Mouse (Mus musculus): Measurements from ENCODE around the gene Myo15b.
A peak's percentile ranks its signal among the peaks of the same experiment; 100 is the strongest.

Myo15b gene

GRCm38 (mm10) chr11:115872437-115872836, 14.2 kb downstream of the Myo15b start:
- DNase-seq (ENCODE audit: low read depth, low spot score) = no peak

GRCm38 (mm10) chr11:115875935-115876334, 17.7 kb downstream of the Myo15b start:
- no peak for DNase-seq (ENCODE audit: low read depth, low spot score)

- no peak for DNase-seq (ENCODE audit: low read depth, low spot score)
Measured at GRCm38 (mm10) chr11:115876438-115876837, 18.2 kb downstream of the Myo15b start.

- no peak for DNase-seq (ENCODE audit: low read depth, low spot score)
Measured at GRCm38 (mm10) chr11:115877174-115877755, 19.1 kb downstream of the Myo15b start.

- DNase-seq (ENCODE audit: low read depth, low spot score) = no peak
Measured at GRCm38 (mm10) chr11:115878071-115878470, 19.9 kb downstream of the Myo15b start.

GRCm38 (mm10) chr11:115881002-115881401, 22.8 kb downstream of the Myo15b start:
- no peak for DNase-seq (ENCODE audit: low read depth, low spot score)

- no peak for DNase-seq (ENCODE audit: low read depth, low spot score)
Measured at GRCm38 (mm10) chr11:115883251-115883650, 25.0 kb downstream of the Myo15b start.

- DNase-seq (ENCODE audit: low read depth, low spot score) = no peak
Measured at GRCm38 (mm10) chr11:115884361-115884760, 26.2 kb downstream of the Myo15b start.

- no peak for DNase-seq (ENCODE audit: low read depth, low spot score)
Measured at GRCm38 (mm10) chr11:115885281-115885680, 27.1 kb downstream of the Myo15b start.

- DNase-seq (ENCODE audit: low read depth, low spot score) = no peak
Measured at GRCm38 (mm10) chr11:115886446-115886845, 28.2 kb downstream of the Myo15b start.

GRCm38 (mm10) chr11:115888020-115888419, 29.8 kb downstream of the Myo15b start:
- DNase-seq (ENCODE audit: low read depth, low spot score) = no peak

- DNase-seq (ENCODE audit: low read depth, low spot score) = no peak
Measured at GRCm38 (mm10) chr11:115889159-115889558, 31.0 kb downstream of the Myo15b start.

GRCm38 (mm10) chr11:115892213-115892612, 34.0 kb downstream of the Myo15b start:
- no peak for DNase-seq (ENCODE audit: low read depth, low spot score)

GRCm38 (mm10) chr11:115893071-115893470, 34.9 kb downstream of the Myo15b start:
- DNase-seq (ENCODE audit: low read depth, low spot score) = no peak

- DNase-seq (ENCODE audit: low read depth, low spot score) = no peak
Measured at GRCm38 (mm10) chr11:115894755-115895520, 36.7 kb downstream of the Myo15b start.

GRCm38 (mm10) chr11:115898446-115898845, 40.2 kb downstream of the Myo15b start:
- DNase-seq (ENCODE audit: low read depth, low spot score) = no peak

GRCm38 (mm10) chr11:115898886-115899285, 40.7 kb downstream of the Myo15b start:
- DNase-seq (ENCODE audit: low read depth, low spot score) = peak; percentile 87

- DNase-seq (ENCODE audit: low read depth, low spot score) = no peak
Measured at GRCm38 (mm10) chr11:115899486-115900266, 41.5 kb downstream of the Myo15b start, which contains the start of gene Smim5. TSS of gene Smim5 (plus strand) at chr11:115899966.

GRCm38 (mm10) chr11:115900561-115901337, 42.5 kb downstream of the Myo15b start:
- DNase-seq (ENCODE audit: low read depth, low spot score) = no peak

- no peak for DNase-seq (ENCODE audit: low read depth, low spot score)
Measured at GRCm38 (mm10) chr11:115901338-115902161, 43.3 kb downstream of the Myo15b start.

GRCm38 (mm10) chr11:115902177-115902576, 44.0 kb downstream of the Myo15b start:
- no peak for DNase-seq (ENCODE audit: low read depth, low spot score)

Data from telencephalon, adult 2 months (tissue).